14 mouse cellular contexts compared by ENCODE assay signal in genomic region chr13:99304365-99304764, GRCm38 (mm10). TPM values are rescaled to one million over a fixed set of nuclear protein-coding genes. Genes with fewer than 3 reads are reported as not detected.
A peak's percentile ranks its signal among the peaks of the same experiment; 100 is the strongest.
DNase-seq lines count a peak whose midpoint lies in the region; ATAC-seq and TF ChIP-seq lines count a peak whose summit lies in the region.
"Had no signal": no experiment of that assay in that cellular context is flagged by ENCODE, and none has a peak within 500 bp of the region (broad histone marks: within the 10 kb centered on the region; RNA-seq: fewer than 3 reads in every experiment).

No protein-coding gene starts in this region.

- peak; percentile 47 for DNase-seq in gastrocnemius, adult 18-20 months (ENCODE audit: low spot score)
- DNase-seq in gastrocnemius, adult 8-10 months (ENCODE audit: low spot score in 2 of 2): no peak
- peak; percentile 11 for DNase-seq in right cerebral cortex, postnatal 4 days
- no peak for DNase-seq in right cerebral cortex, adult 2 months (ENCODE audit: low spot score in 2 of 2)
- DNase-seq in lung, adult 2 months: peak; percentile 25
- peak; percentile 27 for DNase-seq in stomach, postnatal 0 days (ENCODE audit: low spot score)
- no peak for DNase-seq in hindbrain, embryonic 11.5 days (ENCODE audit: low spot score)
- DNase-seq in thymus, postnatal 10 days (ENCODE audit: low spot score in 2 of 2): no peak
- DNase-seq: cerebellum, adult 11-12 months had no signal

- H3K36me3 ChIP-seq in stomach, postnatal 0 days (ENCODE audit: control insufficient read depth, insufficient read depth, low read length): no peaks in the 10 kb centered on the region
- no peaks in the 10 kb centered on the region for H3K36me3 ChIP-seq in hindbrain, embryonic 11.5 days (ENCODE audit: control insufficient read depth, insufficient read depth, low read length)
- H3K36me3 ChIP-seq: neural tube, embryonic 13.5 days had no signal

- peaks cover 4% of the 10 kb centered on the region for H3K4me1 ChIP-seq in lung, adult 2 months (ENCODE audit: control insufficient read depth, insufficient read depth, low read length)
- peaks cover 6% of the 10 kb centered on the region for H3K4me1 ChIP-seq in stomach, postnatal 0 days (replicated peaks; ENCODE audit: control insufficient read depth, insufficient read depth)
- no peaks in the 10 kb centered on the region for H3K4me1 ChIP-seq in hindbrain, embryonic 11.5 days (replicated peaks; ENCODE audit: control insufficient read depth, insufficient read depth, low read length)
- H3K4me1 ChIP-seq: neural tube, embryonic 13.5 days had no signal

- no peak for TF ChIP-seq CTCF in lung, adult 2 months (IDR thresholded peaks at IDR 0.05; ENCODE audit: insufficient read depth, low read length)
- TF ChIP-seq CTCF in stomach, postnatal 0 days (IDR thresholded peaks at IDR 0.05; ENCODE audit: low read depth): no peak

- no peaks in the 10 kb centered on the region for H3K27me3 ChIP-seq in stomach, postnatal 0 days (ENCODE audit: control insufficient read depth, insufficient read depth, low read length)
- H3K27me3 ChIP-seq in hindbrain, embryonic 11.5 days (ENCODE audit: control insufficient read depth, insufficient read depth, low read length): no peaks in the 10 kb centered on the region
- H3K27me3 ChIP-seq: neural tube, embryonic 13.5 days had no signal

- TF ChIP-seq EP300 in stomach, postnatal 0 days (optimal IDR thresholded peaks at IDR 0.05): no peak

- no peak overlapping the region for H3K27ac ChIP-seq in stomach, postnatal 0 days (replicated peaks)
- H3K27ac ChIP-seq in hindbrain, embryonic 11.5 days (ENCODE audit: low read depth, low read length): no peak overlapping the region
- H3K27ac ChIP-seq: kidney, postnatal 0 days; liver, embryonic 14.5 days; neural tube, embryonic 13.5 days had no signal

- H3K4me3 ChIP-seq in lung, adult 2 months (replicated peaks; ENCODE audit: extremely low read depth, low read depth, low read length): no peak overlapping the region
- no peak overlapping the region for H3K4me3 ChIP-seq in stomach, postnatal 0 days (ENCODE audit: low read depth, low read length)
- H3K4me3 ChIP-seq in hindbrain, embryonic 11.5 days (ENCODE audit: low read depth, low read length): no peak overlapping the region
- H3K4me3 ChIP-seq: neural tube, embryonic 13.5 days had no signal

- peak; percentile 40; the same call in 1 of the 2 replicates for ATAC-seq in stomach, postnatal 0 days (ENCODE audit: low FRiP score, low TSS enrichment)
- ATAC-seq in hindbrain, embryonic 11.5 days (ENCODE audit: low FRiP score): no peak
- ATAC-seq: forebrain, embryonic 14.5 days; hindbrain, embryonic 16.5 days had no signal

- no peak overlapping the region for H3K4me2 ChIP-seq in stomach, postnatal 0 days (replicated peaks; ENCODE audit: low read depth)
- H3K4me2 ChIP-seq in hindbrain, embryonic 11.5 days (replicated peaks; ENCODE audit: low read depth, low read length): no peak overlapping the region
- H3K4me2 ChIP-seq: neural tube, embryonic 13.5 days had no signal

- H3K9ac ChIP-seq in stomach, postnatal 0 days (ENCODE audit: low read length): no peak overlapping the region
- H3K9ac ChIP-seq in hindbrain, embryonic 11.5 days (ENCODE audit: low read depth, low read length): no peak overlapping the region
- H3K9ac ChIP-seq: liver, embryonic 14.5 days; neural tube, embryonic 13.5 days had no signal

- no peak for TF ChIP-seq POLR2A in lung, adult 2 months (IDR thresholded peaks at IDR 0.05; ENCODE audit: borderline replicate concordance, extremely low read depth, low read depth, low read length)

- no peaks in the 10 kb centered on the region for H3K9me3 ChIP-seq in stomach, postnatal 0 days (ENCODE audit: control insufficient read depth, low read length)
- no peaks in the 10 kb centered on the region for H3K9me3 ChIP-seq in hindbrain, embryonic 11.5 days (ENCODE audit: control insufficient read depth, low read length)
- H3K9me3 ChIP-seq: neural tube, embryonic 13.5 days had no signal

- WGBS in lung, adult 2 months: 53% methylated on average over 11 of the region's 11 CpGs
- WGBS in stomach, postnatal 0 days: 44% methylated on average over 11 of the region's 11 CpGs
- 82% methylated on average over 11 of the region's 11 CpGs for WGBS in hindbrain, embryonic 11.5 days

RNA-seq across cellular contexts. Expression of gene Ptcd2, which starts 40.1 kb away (rescaled TPM):
- 10 to 100 TPM; 24.7 to 25.2 TPM for total RNA-seq in gastrocnemius, adult 18-20 months (2021)
- total RNA-seq in gastrocnemius, adult 8-10 months (2022): 10 to 100 TPM; 22.1 to 27.9 (median 25.4) TPM
- 9.3 and 10.8 TPM in 2 replicates for polyA plus RNA-seq in lung, adult 2 months (2012; rRNA removed)
- 30.1 and 31.0 TPM in 2 replicates for polyA plus RNA-seq in stomach, postnatal 0 days (2015; fragmentation: Nextera tagmentation; extraction: Ambion mirVana)
- polyA plus RNA-seq in hindbrain, embryonic 11.5 days (2014; fragmentation: Nextera tagmentation; extraction: Ambion mirVana): 51.9 and 56.8 TPM in 2 replicates

RNA-seq across cellular contexts. Expression of gene Mrps27, which starts 40.2 kb away (rescaled TPM):
- total RNA-seq in gastrocnemius, adult 18-20 months (2021): 10 to 100 TPM; 25.2 to 26.0 TPM
- 10 to 100 TPM; 23.0 to 26.5 (median 25.5) TPM for total RNA-seq in gastrocnemius, adult 8-10 months (2022)
- 7.4 and 9.5 TPM in 2 replicates for polyA plus RNA-seq in lung, adult 2 months (2012; rRNA removed)
- 29.9 and 30.8 TPM in 2 replicates for polyA plus RNA-seq in stomach, postnatal 0 days (2015; fragmentation: Nextera tagmentation; extraction: Ambion mirVana)
- polyA plus RNA-seq in hindbrain, embryonic 11.5 days (2014; fragmentation: Nextera tagmentation; extraction: Ambion mirVana): 55.6 and 59.2 TPM in 2 replicates

Comparison
In these comparisons a context has a peak if more than half of its experiments do, and no peak if none do; other contexts are left out.
1. DNase-seq: peak in gastrocnemius, adult 18-20 months (single experiment), right cerebral cortex, postnatal 4 days (single experiment), lung, adult 2 months (single experiment) and stomach, postnatal 0 days (single experiment); none in gastrocnemius, adult 8-10 months (0 of 2), right cerebral cortex, adult 2 months (0 of 2), hindbrain, embryonic 11.5 days (single experiment) and thymus, postnatal 10 days (0 of 2).